Mouse (Mus musculus): ENCODE results near the gene Dapk1. TPM values are rescaled to one million over a fixed set of nuclear protein-coding genes. Genes with fewer than 3 reads are reported as not detected.
A peak's percentile ranks its signal among the peaks of the same experiment; 100 is the strongest.

Gene Dapk1
- polyA plus RNA-seq, 1 experiment from 2014 or later = 4.8 TPM

DNA sequence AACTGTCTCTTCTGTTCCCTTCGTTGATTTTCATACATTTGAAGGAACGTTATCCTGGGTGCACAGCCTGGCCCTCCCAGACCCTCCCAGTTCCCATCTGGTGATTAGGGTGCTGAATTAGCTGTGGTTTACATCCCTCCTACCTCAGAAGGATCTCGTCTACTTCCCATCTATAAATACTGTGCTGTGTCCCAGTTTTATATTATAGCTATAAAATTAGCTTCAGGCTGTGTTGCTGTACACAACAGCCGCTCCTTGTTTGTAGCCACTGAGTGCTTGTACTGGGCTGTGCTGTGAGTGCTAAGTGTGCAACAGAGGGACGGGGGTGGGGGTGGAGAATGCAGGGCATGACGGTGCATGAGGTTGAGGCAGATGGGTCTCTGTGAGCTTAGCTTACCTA, 77.2 kb downstream of the Dapk1 start:
- no peak for TF ChIP-seq CTCF (IDR thresholded peaks at IDR 0.05; ENCODE audit: low read depth)
- TF ChIP-seq EP300 (optimal IDR thresholded peaks at IDR 0.05) = no peak
- WGBS = 66% methylated on average over 6 of the region's 6 CpGs
- H3K4me1 ChIP-seq (replicated peaks; ENCODE audit: control insufficient read depth, insufficient read depth) = no peaks in the 10 kb centered on the region
- H3K27me3 ChIP-seq (ENCODE audit: control insufficient read depth, insufficient read depth, low read length) = no peaks in the 10 kb centered on the region
- no peaks in the 10 kb centered on the region for H3K9me3 ChIP-seq (ENCODE audit: control insufficient read depth, low read length)
- H3K27ac ChIP-seq (replicated peaks) = no peak overlapping the region
- H3K4me2 ChIP-seq (replicated peaks; ENCODE audit: low read depth) = no peak overlapping the region
- no peak overlapping the region for H3K4me3 ChIP-seq (ENCODE audit: low read depth, low read length)
- ATAC-seq (ENCODE audit: low FRiP score, low TSS enrichment) = no peak
- H3K36me3 ChIP-seq (ENCODE audit: control insufficient read depth, insufficient read depth, low read length) = no peaks in the 10 kb centered on the region
- H3K9ac ChIP-seq (ENCODE audit: low read length) = no peak overlapping the region
- DNase-seq (ENCODE audit: low spot score) = no peak

- DNase-seq (ENCODE audit: low spot score) (no peak), ATAC-seq (ENCODE audit: low FRiP score, low TSS enrichment) (no peak)
- no peak for TF ChIP-seq EP300 (optimal IDR thresholded peaks at IDR 0.05)
- no peak; the same call in 1 of the 2 replicates for TF ChIP-seq CTCF (IDR thresholded peaks at IDR 0.05; ENCODE audit: low read depth)
- Histone ChIP-seq H3K27me3 (ENCODE audit: control insufficient read depth, insufficient read depth, low read length) (no peaks in the 10 kb centered on the region), H3K4me2 (replicated peaks; ENCODE audit: low read depth) (no peak overlapping the region), H3K4me3 (ENCODE audit: low read depth, low read length) (no peak overlapping the region), H3K27ac (replicated peaks) (peak overlapping the region; percentile 4; the same call in 1 of the 2 replicates), H3K4me1 (replicated peaks; ENCODE audit: control insufficient read depth, insufficient read depth) (peaks cover 11% of the 10 kb centered on the region; the same call in 1 of the 2 replicates), H3K9ac (ENCODE audit: low read length) (no peak overlapping the region), H3K9me3 (ENCODE audit: control insufficient read depth, low read length) (no peaks in the 10 kb centered on the region), H3K36me3 (ENCODE audit: control insufficient read depth, insufficient read depth, low read length) (no peaks in the 10 kb centered on the region)
- WGBS = 69% methylated on average over 15 of the region's 15 CpGs
Measured at GRCm38 (mm10) chr13:60682714-60683695, 81.3 kb downstream of the Dapk1 start.

GRCm38 (mm10) chr13:60684050-60684760, 82.5 kb downstream of the Dapk1 start:
- no peaks in the 10 kb centered on the region for H3K9me3 ChIP-seq (ENCODE audit: control insufficient read depth, low read length)
- H3K27me3 ChIP-seq (ENCODE audit: control insufficient read depth, insufficient read depth, low read length) = no peaks in the 10 kb centered on the region
- H3K36me3 ChIP-seq (ENCODE audit: control insufficient read depth, insufficient read depth, low read length) = no peaks in the 10 kb centered on the region
- no peak overlapping the region for H3K4me3 ChIP-seq (ENCODE audit: low read depth, low read length)
- ATAC-seq (ENCODE audit: low FRiP score, low TSS enrichment) (peak; percentile 44; the same call in 1 of the 2 replicates), DNase-seq (ENCODE audit: low spot score) (peak; percentile 31)
- 0 out of 2 replicates have a peak overlapping the region, but pooled peaks have one; percentile 49 for H3K27ac ChIP-seq (replicated peaks)
- WGBS = 44% methylated on average over 10 of the region's 10 CpGs
- H3K4me1 ChIP-seq (replicated peaks; ENCODE audit: control insufficient read depth, insufficient read depth) = peaks cover 11% of the 10 kb centered on the region; the same call in 1 of the 2 replicates
- no peak for TF ChIP-seq EP300 (optimal IDR thresholded peaks at IDR 0.05)
- no peak for TF ChIP-seq CTCF (IDR thresholded peaks at IDR 0.05; ENCODE audit: low read depth)
- H3K4me2 ChIP-seq (replicated peaks; ENCODE audit: low read depth) = no peak overlapping the region
- H3K9ac ChIP-seq (ENCODE audit: low read length) = no peak overlapping the region

DNA sequence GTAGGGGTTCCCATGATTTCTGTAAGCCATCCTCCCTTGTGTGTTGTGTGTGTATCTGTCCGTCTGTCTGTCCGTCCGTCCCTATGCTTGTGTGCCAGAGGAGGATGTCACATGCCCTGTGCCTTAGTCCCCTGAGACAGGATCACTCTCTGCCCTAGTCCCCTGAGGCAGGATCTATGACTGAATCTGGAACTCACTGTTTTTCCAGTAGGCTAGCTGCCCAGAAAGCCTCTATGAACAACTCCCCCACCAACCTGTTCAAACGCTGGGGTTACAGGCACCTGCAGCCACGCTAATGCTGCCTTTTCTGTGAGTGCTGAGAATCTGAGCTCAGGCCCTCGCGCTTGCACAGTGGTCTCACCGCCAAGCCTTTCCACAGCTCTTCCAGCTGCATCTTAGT, 83.1 kb downstream of the Dapk1 start:
- H3K4me1 ChIP-seq (replicated peaks; ENCODE audit: control insufficient read depth, insufficient read depth) = peaks cover 11% of the 10 kb centered on the region; the same call in 1 of the 2 replicates
- no peak overlapping the region for H3K9ac ChIP-seq (ENCODE audit: low read length)
- ATAC-seq (ENCODE audit: low FRiP score, low TSS enrichment) (no peak), DNase-seq (ENCODE audit: low spot score) (no peak)
- H3K4me3 ChIP-seq (ENCODE audit: low read depth, low read length) = no peak overlapping the region
- peak overlapping the region; percentile 49; the same call in 1 of the 2 replicates for H3K27ac ChIP-seq (replicated peaks)
- WGBS = 68% methylated on average over 8 of the region's 8 CpGs
- H3K36me3 ChIP-seq (ENCODE audit: control insufficient read depth, insufficient read depth, low read length) = no peaks in the 10 kb centered on the region
- TF ChIP-seq EP300 (optimal IDR thresholded peaks at IDR 0.05) (no peak), CTCF (IDR thresholded peaks at IDR 0.05; ENCODE audit: low read depth) (no peak)
- H3K27me3 ChIP-seq (ENCODE audit: control insufficient read depth, insufficient read depth, low read length) = no peaks in the 10 kb centered on the region
- H3K4me2 ChIP-seq (replicated peaks; ENCODE audit: low read depth) = no peak overlapping the region
- no peaks in the 10 kb centered on the region for H3K9me3 ChIP-seq (ENCODE audit: control insufficient read depth, low read length)

- Histone ChIP-seq H3K4me1 (replicated peaks; ENCODE audit: control insufficient read depth, insufficient read depth) (peaks cover 11% of the 10 kb centered on the region; the same call in 1 of the 2 replicates), H3K36me3 (ENCODE audit: control insufficient read depth, insufficient read depth, low read length) (no peaks in the 10 kb centered on the region), H3K9me3 (ENCODE audit: control insufficient read depth, low read length) (no peaks in the 10 kb centered on the region), H3K27me3 (ENCODE audit: control insufficient read depth, insufficient read depth, low read length) (no peaks in the 10 kb centered on the region), H3K4me3 (ENCODE audit: low read depth, low read length) (no peak overlapping the region), H3K27ac (replicated peaks) (peak overlapping the region; percentile 49; the same call in 1 of the 2 replicates), H3K4me2 (replicated peaks; ENCODE audit: low read depth) (no peak overlapping the region), H3K9ac (ENCODE audit: low read length) (no peak overlapping the region)
- TF ChIP-seq CTCF (IDR thresholded peaks at IDR 0.05; ENCODE audit: low read depth) (no peak), EP300 (optimal IDR thresholded peaks at IDR 0.05) (no peak)
- no peak for DNase-seq (ENCODE audit: low spot score)
- WGBS = 30% methylated on average over 6 of the region's 6 CpGs
- no peak for ATAC-seq (ENCODE audit: low FRiP score, low TSS enrichment)
Measured at GRCm38 (mm10) chr13:60685216-60685615, 83.5 kb downstream of the Dapk1 start.

Measured in stomach, postnatal 0 days (tissue).